Mouse (Mus musculus) stomach, embryonic 14.5 days (tissue): Measurements from ENCODE around the gene Shtn1. TPM values are rescaled to one million over a fixed set of nuclear protein-coding genes. Genes with fewer than 3 reads are reported as not detected.

Experiments
- ATAC-seq: fragments of 200-750 bp; cut with Nextera tagmentation; 2 replicates; pipeline ENCODE4 v1.8.0; 2017; ENCODE audit warnings: low read depth, moderate TSS enrichment; ENCODE audit not compliant: insufficient number of reproducible peaks, insufficient read depth, low FRiP score
- H3K27ac ChIP-seq: fragments of 300-500 bp; sonication (generic); 2 replicates; pipeline ENCODE4 v1.5.1; 2014; ENCODE audit warnings: mild to moderate bottlenecking, low read length, moderate library complexity, mixed read lengths
- H3K27me3 ChIP-seq: fragments of 300-500 bp; sonication (generic); 2 replicates; pipeline ENCODE4 v1.6.1; 2014; ENCODE audit warnings: low read length, control low read depth, mixed read lengths; ENCODE audit not compliant: control insufficient read depth, insufficient read depth
- H3K36me3 ChIP-seq: fragments of 300-500 bp; sonication (generic); 2 replicates; pipeline ENCODE4 v1.6.1; 2014; ENCODE audit warnings: mild to moderate bottlenecking, control low read depth, low read length, moderate library complexity, mixed read lengths; ENCODE audit not compliant: control insufficient read depth, insufficient read depth
- H3K4me1 ChIP-seq: fragments of 300-500 bp; sonication (generic); 2 replicates; pipeline ENCODE4 v1.6.1; 2014; ENCODE audit warnings: low read length, control low read depth, mixed read lengths; ENCODE audit not compliant: control insufficient read depth, insufficient read depth
- H3K4me2 ChIP-seq: fragments of 300-500 bp; sonication (generic); replicated peaks from 2 replicates; pipeline ENCODE4 v1.6.1; 2014; ENCODE audit warnings: low read depth, low read length, control low read depth
- H3K4me3 ChIP-seq: fragments of 300-500 bp; sonication (generic); 2 replicates; pipeline ENCODE4 v1.5.1; 2014; ENCODE audit warnings: low read depth, low read length, control low read depth
- H3K9ac ChIP-seq: fragments of 300-500 bp; sonication (generic); replicated peaks from 2 replicates; pipeline ENCODE4 v1.6.1; 2014; ENCODE audit warnings: low read depth, mild to moderate bottlenecking, control low read depth, low read length, moderate library complexity, mixed read lengths
- H3K9me3 ChIP-seq: fragments of 300-500 bp; sonication (generic); 2 replicates; pipeline ENCODE4 v1.6.1; 2016; ENCODE audit warnings: low read depth, low read length, control low read depth; ENCODE audit not compliant: control insufficient read depth
- WGBS: fragments of 180-500 bp; shearing (Covaris S2); extraction: QIAGEN DNeasy Blood & Tissue Kit; methylation state at CpG from one replicate; pipeline ENCODE4 v1.1.7; 2014; 5-methylcytosine and 5-hydroxymethylcytosine counted together
- polyA plus RNA-seq: library from polyadenylated mRNA; unstranded; fragments of >200 nt; fragmentation: Nextera tagmentation; extraction: Ambion mirVana; gene quantifications from 2 replicates; pipeline ENCODE4 v1.2.1, GENCODE M21; 2014

Shtn1 gene
- polyA plus RNA-seq, 1 experiment from 2014 or later: 9.9 TPM

GRCm38 (mm10) chr19:59064616-59065015 lies 11.3 kb downstream of the Shtn1 start:
- no peaks in the 10 kb centered on the region for H3K4me1 ChIP-seq
- no peak overlapping the region for H3K4me2 ChIP-seq
- no peak for ATAC-seq
- no peaks in the 10 kb centered on the region for H3K9me3 ChIP-seq
- H3K27me3 ChIP-seq: no peaks in the 10 kb centered on the region
- no peak overlapping the region for H3K4me3 ChIP-seq
- 78% methylated on average over 5 of the region's 5 CpGs for WGBS
- H3K27ac ChIP-seq: no peak overlapping the region
- H3K36me3 ChIP-seq: no peaks in the 10 kb centered on the region
- no peak overlapping the region for H3K9ac ChIP-seq

GRCm38 (mm10) chr19:59063568-59063967 lies 12.3 kb downstream of the Shtn1 start:
- H3K9me3 ChIP-seq: no peaks in the 10 kb centered on the region
- no peak for ATAC-seq
- no peaks in the 10 kb centered on the region for H3K36me3 ChIP-seq
- no peaks in the 10 kb centered on the region for H3K4me1 ChIP-seq
- H3K27ac ChIP-seq: no peak overlapping the region
- no peak overlapping the region for H3K4me3 ChIP-seq
- H3K9ac ChIP-seq: no peak overlapping the region
- no peak overlapping the region for H3K4me2 ChIP-seq
- no peaks in the 10 kb centered on the region for H3K27me3 ChIP-seq
- 87% methylated on average over 5 of the region's 5 CpGs for WGBS

DNA sequence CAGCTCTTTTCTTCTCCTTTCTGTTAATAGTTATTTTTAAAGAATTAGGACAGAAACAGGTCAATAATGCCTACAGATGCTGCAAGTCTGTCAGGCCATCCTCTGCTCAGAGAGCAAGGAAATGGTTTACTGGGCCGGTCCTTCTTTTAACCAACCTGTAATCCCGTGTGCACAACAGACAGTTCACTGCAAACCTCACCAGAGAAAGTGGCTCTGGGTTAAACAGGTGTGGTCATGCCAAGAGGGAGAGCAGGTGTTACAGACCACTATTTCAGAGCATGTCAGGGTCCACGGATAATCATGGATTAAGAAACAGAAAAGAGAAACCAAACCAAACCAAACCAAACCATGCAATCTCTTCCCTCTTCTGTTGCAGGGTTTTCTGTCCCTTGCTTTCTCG lies 17.8 kb downstream of the Shtn1 start:
- WGBS: 85% methylated on average over 4 of the region's 4 CpGs
- no peaks in the 10 kb centered on the region for H3K9me3 ChIP-seq
- no peak overlapping the region for H3K9ac ChIP-seq
- no peak overlapping the region for H3K4me2 ChIP-seq
- H3K4me1 ChIP-seq: no peaks in the 10 kb centered on the region
- H3K4me3 ChIP-seq: no peak overlapping the region
- no peak for ATAC-seq
- H3K27ac ChIP-seq: no peak overlapping the region
- H3K27me3 ChIP-seq: no peaks in the 10 kb centered on the region
- H3K36me3 ChIP-seq: no peaks in the 10 kb centered on the region

DNA sequence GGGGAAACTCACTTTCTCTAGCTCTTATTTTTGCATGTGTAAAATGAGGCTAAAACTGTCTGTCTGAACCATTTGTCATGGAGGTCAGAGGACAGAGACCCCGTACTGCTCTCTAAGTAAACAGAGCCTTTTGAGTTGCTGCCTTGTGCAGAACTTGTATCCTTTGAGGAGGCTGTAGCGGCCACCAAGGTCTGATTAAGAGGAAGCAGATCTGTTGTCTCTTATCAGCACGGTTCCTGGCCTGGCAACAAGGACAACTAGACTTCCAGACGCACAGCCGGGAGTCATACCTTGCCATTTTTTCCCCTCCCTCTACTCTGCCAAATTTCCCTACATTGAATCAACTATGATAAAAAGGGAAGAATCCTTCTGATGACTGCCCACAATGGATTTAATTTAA lies 18.5 kb downstream of the Shtn1 start:
- no peak overlapping the region for H3K4me3 ChIP-seq

DNA sequence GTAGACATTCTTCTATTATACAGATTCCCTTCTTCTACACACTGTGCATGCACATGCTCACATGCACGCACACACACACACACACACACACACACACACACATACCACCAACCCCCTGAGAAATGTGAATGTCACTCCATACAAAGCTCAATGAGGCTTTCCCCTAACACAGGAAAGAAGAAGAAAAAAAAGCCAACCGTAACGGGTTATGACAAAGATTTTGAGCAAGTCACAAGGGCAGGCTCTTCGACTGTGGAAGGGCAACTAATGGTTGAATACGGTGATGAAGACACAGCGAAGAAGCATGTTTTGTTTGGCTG lies 21.3 kb downstream of the Shtn1 start:
- Histone ChIP-seq H3K36me3 (no peaks in the 10 kb centered on the region), H3K27me3 (no peaks in the 10 kb centered on the region), H3K4me3 (no peak overlapping the region), H3K9me3 (no peaks in the 10 kb centered on the region), H3K4me2 (no peak overlapping the region), H3K9ac (no peak overlapping the region), H3K27ac (no peak overlapping the region), H3K4me1 (no peaks in the 10 kb centered on the region)
- 74% methylated on average over 6 of the region's 6 CpGs for WGBS
- no peak for ATAC-seq

More for the DNA sequence above, 18.5 kb downstream of the Shtn1 start:
- Histone ChIP-seq H3K9ac (no peak overlapping the region), H3K9me3 (no peaks in the 10 kb centered on the region), H3K27me3 (no peaks in the 10 kb centered on the region), H3K36me3 (no peaks in the 10 kb centered on the region), H3K4me1 (no peaks in the 10 kb centered on the region), H3K27ac (no peak overlapping the region), H3K4me2 (no peak overlapping the region)
- WGBS: 22% methylated on average over 5 of the region's 5 CpGs
- ATAC-seq: no peak

GRCm38 (mm10) chr19:59053931-59054631 lies 21.8 kb downstream of the Shtn1 start:
- 89% methylated on average over 6 of the region's 6 CpGs for WGBS
- Histone ChIP-seq H3K9me3 (no peaks in the 10 kb centered on the region), H3K4me1 (no peaks in the 10 kb centered on the region), H3K27ac (no peak overlapping the region), H3K4me2 (no peak overlapping the region), H3K4me3 (no peak overlapping the region), H3K27me3 (no peaks in the 10 kb centered on the region), H3K9ac (no peak overlapping the region), H3K36me3 (no peaks in the 10 kb centered on the region)
- no peak for ATAC-seq

GRCm38 (mm10) chr19:59052783-59053490 lies 23.0 kb downstream of the Shtn1 start:
- no peak overlapping the region for H3K9ac ChIP-seq
- ATAC-seq: no peak
- 80% methylated on average over 9 of the region's 9 CpGs for WGBS
- H3K27ac ChIP-seq: no peak overlapping the region
- no peak overlapping the region for H3K4me3 ChIP-seq
- H3K36me3 ChIP-seq: no peaks in the 10 kb centered on the region
- H3K27me3 ChIP-seq: no peaks in the 10 kb centered on the region
- no peaks in the 10 kb centered on the region for H3K9me3 ChIP-seq
- H3K4me2 ChIP-seq: no peak overlapping the region
- no peaks in the 10 kb centered on the region for H3K4me1 ChIP-seq

DNA sequence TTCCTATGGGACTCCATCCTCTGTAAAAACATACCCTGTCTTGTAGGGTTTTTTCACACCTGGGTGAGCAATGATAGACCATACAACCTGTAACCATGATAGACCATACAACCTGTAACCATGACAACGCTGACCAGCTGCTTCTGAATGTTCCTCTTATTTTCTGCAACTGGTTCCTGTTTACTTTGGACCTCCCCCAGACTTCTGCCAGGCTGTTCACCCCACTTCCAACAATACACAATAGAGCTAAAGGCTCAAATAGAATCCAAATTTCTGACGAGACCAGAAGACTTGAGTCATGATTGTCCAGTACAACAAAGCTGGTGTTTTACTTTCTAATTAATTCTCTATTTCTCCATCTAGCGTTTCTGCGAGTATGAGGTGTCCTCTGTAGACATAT lies 23.8 kb downstream of the Shtn1 start:
- H3K4me2 ChIP-seq: no peak overlapping the region
- ATAC-seq: no peak
- no peaks in the 10 kb centered on the region for H3K4me1 ChIP-seq
- no peak overlapping the region for H3K9ac ChIP-seq
- H3K4me3 ChIP-seq: no peak overlapping the region
- 76% methylated on average over 4 of the region's 4 CpGs for WGBS
- H3K36me3 ChIP-seq: no peaks in the 10 kb centered on the region
- H3K27me3 ChIP-seq: no peaks in the 10 kb centered on the region
- H3K27ac ChIP-seq: no peak overlapping the region
- no peaks in the 10 kb centered on the region for H3K9me3 ChIP-seq

GRCm38 (mm10) chr19:59051622-59052021 lies 24.3 kb downstream of the Shtn1 start:
- Histone ChIP-seq H3K9ac (no peak overlapping the region), H3K4me1 (no peaks in the 10 kb centered on the region), H3K27me3 (no peaks in the 10 kb centered on the region), H3K9me3 (no peaks in the 10 kb centered on the region), H3K27ac (no peak overlapping the region), H3K4me2 (no peak overlapping the region), H3K4me3 (no peak overlapping the region), H3K36me3 (no peaks in the 10 kb centered on the region)
- no peak for ATAC-seq
- WGBS: 89% methylated on average over 9 of the region's 9 CpGs
